Mouse (Mus musculus): ENCODE measurements around the gene Kcnn3. TPM values are rescaled to one million over a fixed set of nuclear protein-coding genes. Genes with fewer than 3 reads are reported as not detected.

Gene Kcnn3
- polyA plus RNA-seq, 1 experiment from 2014 or later = 8.2 TPM

DNA sequence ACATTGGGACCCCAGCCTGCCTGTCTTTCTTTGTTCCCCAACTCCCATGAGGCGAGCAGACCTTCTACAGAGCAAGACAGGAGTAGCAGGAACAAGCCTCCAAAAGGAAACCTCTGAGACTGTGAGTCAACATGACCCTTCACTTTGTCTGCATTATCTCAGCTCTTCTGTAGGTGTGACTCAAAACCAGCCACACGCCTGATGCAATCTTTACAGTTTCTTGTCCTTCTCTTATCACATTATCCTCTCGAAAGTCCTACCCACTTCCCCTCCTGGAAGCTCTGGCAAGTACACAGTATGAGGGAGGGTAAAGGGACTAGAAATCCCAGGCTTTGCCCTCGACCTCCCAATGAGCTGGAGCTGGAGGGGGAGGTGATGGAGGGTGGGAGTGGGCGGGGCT is 166.1 kb downstream of the Kcnn3 start:
- Histone ChIP-seq H3K4me3 (replicated peaks; ENCODE audit: low read length) (no peak overlapping the region), H3K9ac (replicated peaks; ENCODE audit: low read depth, low read length) (no peak overlapping the region), H3K4me1 (replicated peaks; ENCODE audit: control insufficient read depth, insufficient read depth, low read length) (no peaks in the 10 kb centered on the region), H3K36me3 (ENCODE audit: control insufficient read depth, insufficient read depth) (no peaks in the 10 kb centered on the region), H3K9me3 (ENCODE audit: control insufficient read depth, low read length) (no peaks in the 10 kb centered on the region), H3K4me2 (ENCODE audit: low read length) (no peak overlapping the region), H3K27ac (ENCODE audit: low read length) (no peak overlapping the region), H3K27me3 (replicated peaks; ENCODE audit: control insufficient read depth, insufficient read depth, low read length) (no peaks in the 10 kb centered on the region)
- 50% methylated on average over 5 of the region's 5 CpGs for WGBS
- no peak for ATAC-seq

DNA sequence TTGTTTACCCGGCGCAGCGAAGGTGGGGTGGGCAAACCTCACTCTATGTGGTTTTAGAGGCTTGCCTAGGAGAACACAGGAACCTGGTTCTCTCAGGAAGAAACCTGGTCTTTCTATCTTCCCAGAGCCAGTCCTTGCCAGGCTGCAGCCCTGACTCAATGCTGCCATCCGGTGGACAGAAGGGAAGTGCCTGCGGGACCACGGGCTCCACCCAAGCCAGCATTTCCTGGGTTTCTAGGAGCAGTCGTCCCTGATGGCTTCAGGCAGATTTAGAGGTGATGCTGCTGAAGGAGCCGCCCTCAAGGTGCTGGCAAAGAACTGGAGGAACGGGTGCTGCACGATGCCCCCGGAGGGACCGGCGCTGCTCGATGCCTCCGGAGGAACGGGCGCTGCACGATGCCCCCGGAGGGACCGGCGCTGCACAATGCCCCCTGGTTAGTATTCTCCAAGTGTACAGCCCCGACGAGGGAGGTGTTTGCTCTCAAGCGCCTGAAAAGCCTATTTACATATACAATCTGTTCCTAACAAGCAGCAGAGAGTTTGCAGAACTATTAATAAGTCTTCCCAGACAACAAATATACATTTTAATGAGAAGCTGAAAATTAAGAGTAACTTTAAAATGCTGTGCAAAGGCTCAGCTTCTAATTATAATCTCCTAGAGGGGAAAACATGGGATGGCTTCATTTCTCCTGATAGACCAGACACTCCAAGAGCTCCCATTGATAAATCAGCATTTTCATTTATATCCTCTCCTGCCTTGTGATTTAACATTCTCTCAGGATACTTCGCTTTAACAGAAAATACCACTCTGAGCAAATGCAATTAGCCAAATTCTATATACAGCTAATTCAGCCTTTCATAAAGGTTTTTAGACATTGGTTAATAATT is 169.0 kb downstream of the Kcnn3 start:
- ATAC-seq = peak; percentile 97
- Histone ChIP-seq H3K9ac (replicated peaks; ENCODE audit: low read depth, low read length) (peak overlapping the region; percentile 90), H3K27ac (ENCODE audit: low read length) (peak overlapping the region; percentile 95), H3K4me1 (replicated peaks; ENCODE audit: control insufficient read depth, insufficient read depth, low read length) (no peaks in the 10 kb centered on the region), H3K4me3 (replicated peaks; ENCODE audit: low read length) (peak overlapping the region; percentile 59), H3K27me3 (replicated peaks; ENCODE audit: control insufficient read depth, insufficient read depth, low read length) (no peaks in the 10 kb centered on the region), H3K4me2 (ENCODE audit: low read length) (peak overlapping the region; percentile 68), H3K36me3 (ENCODE audit: control insufficient read depth, insufficient read depth) (no peaks in the 10 kb centered on the region), H3K9me3 (ENCODE audit: control insufficient read depth, low read length) (no peaks in the 10 kb centered on the region)
- WGBS = 2% methylated on average over 25 of the region's 25 CpGs

DNA sequence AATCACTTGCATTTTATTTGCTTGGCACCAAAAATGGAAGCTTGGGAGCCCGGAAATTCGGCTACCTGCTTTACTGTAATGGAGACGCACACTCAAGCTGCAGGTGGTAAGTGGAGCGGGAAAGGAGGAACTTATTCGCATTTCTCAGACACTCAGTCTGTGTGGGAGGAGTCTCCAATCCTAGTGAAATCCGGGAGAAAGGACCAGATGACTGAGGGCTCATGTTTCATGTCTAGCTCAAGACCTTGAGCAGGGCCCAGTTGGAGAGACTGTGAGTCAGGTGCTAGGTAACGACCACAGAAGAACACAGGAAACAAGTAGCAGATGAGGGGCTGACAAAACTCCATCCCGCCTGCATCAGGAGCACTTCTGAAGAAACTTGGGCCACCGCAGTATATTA is 171.8 kb downstream of the Kcnn3 start:
- H3K27me3 ChIP-seq (replicated peaks; ENCODE audit: control insufficient read depth, insufficient read depth, low read length) = no peaks in the 10 kb centered on the region
- no peaks in the 10 kb centered on the region for H3K36me3 ChIP-seq (ENCODE audit: control insufficient read depth, insufficient read depth)
- H3K4me2 ChIP-seq (ENCODE audit: low read length) = no peak overlapping the region
- no peaks in the 10 kb centered on the region for H3K9me3 ChIP-seq (ENCODE audit: control insufficient read depth, low read length)
- 81% methylated on average over 9 of the region's 9 CpGs for WGBS
- H3K4me3 ChIP-seq (replicated peaks; ENCODE audit: low read length) = no peak overlapping the region
- no peak overlapping the region for H3K27ac ChIP-seq (ENCODE audit: low read length)
- H3K9ac ChIP-seq (replicated peaks; ENCODE audit: low read depth, low read length) = no peak overlapping the region
- no peak for ATAC-seq
- no peaks in the 10 kb centered on the region for H3K4me1 ChIP-seq (replicated peaks; ENCODE audit: control insufficient read depth, insufficient read depth, low read length)

DNA sequence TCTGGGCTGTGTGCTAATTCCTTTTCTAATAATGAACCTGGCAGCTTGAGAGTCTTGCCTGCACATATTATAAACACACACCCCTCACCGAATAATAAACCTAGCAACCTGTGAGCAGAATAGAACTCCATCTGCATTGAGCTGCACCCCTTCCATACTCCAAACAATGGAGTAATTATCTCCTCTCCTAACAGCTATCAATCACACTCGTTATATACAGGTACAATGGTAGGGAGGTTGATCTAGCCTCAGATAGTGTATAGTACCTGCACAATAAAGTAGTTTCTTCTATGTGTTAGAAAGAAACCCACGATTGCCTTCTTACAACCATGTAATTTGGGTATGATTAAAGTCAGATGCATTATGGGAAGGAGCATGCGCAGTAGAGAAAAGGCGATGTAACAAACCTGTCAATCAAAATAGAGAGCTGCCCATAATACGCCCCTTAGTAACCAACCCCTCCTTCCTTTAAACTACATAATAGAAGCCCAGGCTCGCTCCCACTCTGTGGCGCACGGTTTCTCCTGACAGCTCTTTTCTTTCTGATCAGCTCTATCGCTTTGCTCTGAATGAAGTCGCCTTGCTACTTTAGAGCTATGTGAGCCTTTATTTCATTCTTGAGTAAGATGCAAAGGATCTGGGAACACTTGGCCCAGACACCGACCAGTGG is 176.3 kb downstream of the Kcnn3 start:
- Histone ChIP-seq H3K4me3 (replicated peaks; ENCODE audit: low read length) (no peak overlapping the region), H3K9me3 (ENCODE audit: control insufficient read depth, low read length) (no peaks in the 10 kb centered on the region), H3K9ac (replicated peaks; ENCODE audit: low read depth, low read length) (no peak overlapping the region), H3K27ac (ENCODE audit: low read length) (peak overlapping the region; percentile 29), H3K27me3 (replicated peaks; ENCODE audit: control insufficient read depth, insufficient read depth, low read length) (no peaks in the 10 kb centered on the region), H3K4me2 (ENCODE audit: low read length) (no peak overlapping the region), H3K36me3 (ENCODE audit: control insufficient read depth, insufficient read depth) (no peaks in the 10 kb centered on the region), H3K4me1 (replicated peaks; ENCODE audit: control insufficient read depth, insufficient read depth, low read length) (no peaks in the 10 kb centered on the region)
- peak; percentile 96 for ATAC-seq
- 22% methylated on average over 12 of the region's 12 CpGs for WGBS

DNA sequence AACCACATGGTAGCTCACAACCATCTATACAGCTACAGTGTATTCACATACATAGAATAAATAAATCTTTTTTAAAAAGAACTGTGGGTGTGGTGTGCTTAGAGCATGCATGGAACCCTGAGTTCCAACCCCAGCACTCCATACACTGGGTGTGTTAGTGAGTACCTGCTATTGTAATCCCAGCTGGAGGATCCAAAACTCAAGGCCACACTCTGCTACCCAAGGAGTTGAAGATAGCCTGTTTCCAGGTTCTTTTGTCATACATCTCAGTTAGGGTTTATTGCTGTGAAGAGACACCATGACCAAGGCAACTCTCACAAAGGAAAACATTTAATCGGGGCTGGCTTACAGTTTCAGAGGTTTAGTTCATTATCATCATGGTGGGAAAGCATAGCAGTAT is 179.0 kb downstream of the Kcnn3 start:
- Histone ChIP-seq H3K4me1 (replicated peaks; ENCODE audit: control insufficient read depth, insufficient read depth, low read length) (no peaks in the 10 kb centered on the region), H3K4me3 (replicated peaks; ENCODE audit: low read length) (no peak overlapping the region), H3K27ac (ENCODE audit: low read length) (no peak overlapping the region), H3K27me3 (replicated peaks; ENCODE audit: control insufficient read depth, insufficient read depth, low read length) (no peaks in the 10 kb centered on the region), H3K4me2 (ENCODE audit: low read length) (no peak overlapping the region), H3K9ac (replicated peaks; ENCODE audit: low read depth, low read length) (no peak overlapping the region), H3K36me3 (ENCODE audit: control insufficient read depth, insufficient read depth) (no peaks in the 10 kb centered on the region), H3K9me3 (ENCODE audit: control insufficient read depth, low read length) (no peaks in the 10 kb centered on the region)
- ATAC-seq = no peak
- 94% methylated on average over 1 of the region's 1 CpGs for WGBS

DNA sequence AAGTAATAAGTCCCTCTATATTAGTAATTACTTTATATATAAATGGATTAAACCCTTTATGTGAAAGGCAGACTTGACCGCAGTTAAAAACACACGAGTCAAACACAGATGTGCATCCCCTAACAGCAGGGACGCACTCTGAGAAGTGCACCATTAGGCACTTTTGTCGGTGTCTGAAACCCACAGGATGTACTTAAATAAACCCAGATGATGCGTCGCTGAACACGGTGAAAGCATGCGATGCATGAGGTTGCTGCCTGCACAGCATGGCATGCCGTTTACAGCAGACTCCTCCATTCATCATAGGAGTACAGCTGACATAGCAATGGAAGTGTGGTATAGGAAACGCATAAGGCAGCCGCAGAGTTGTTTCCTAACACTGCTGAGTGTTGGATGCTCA is 180.5 kb downstream of the Kcnn3 start:
- 64% methylated on average over 11 of the region's 11 CpGs for WGBS
- Histone ChIP-seq H3K4me3 (replicated peaks; ENCODE audit: low read length) (no peak overlapping the region), H3K9ac (replicated peaks; ENCODE audit: low read depth, low read length) (no peak overlapping the region), H3K4me1 (replicated peaks; ENCODE audit: control insufficient read depth, insufficient read depth, low read length) (no peaks in the 10 kb centered on the region), H3K27ac (ENCODE audit: low read length) (no peak overlapping the region), H3K4me2 (ENCODE audit: low read length) (no peak overlapping the region), H3K9me3 (ENCODE audit: control insufficient read depth, low read length) (no peaks in the 10 kb centered on the region), H3K27me3 (replicated peaks; ENCODE audit: control insufficient read depth, insufficient read depth, low read length) (no peaks in the 10 kb centered on the region), H3K36me3 (ENCODE audit: control insufficient read depth, insufficient read depth) (no peaks in the 10 kb centered on the region)
- no peak for ATAC-seq

DNA sequence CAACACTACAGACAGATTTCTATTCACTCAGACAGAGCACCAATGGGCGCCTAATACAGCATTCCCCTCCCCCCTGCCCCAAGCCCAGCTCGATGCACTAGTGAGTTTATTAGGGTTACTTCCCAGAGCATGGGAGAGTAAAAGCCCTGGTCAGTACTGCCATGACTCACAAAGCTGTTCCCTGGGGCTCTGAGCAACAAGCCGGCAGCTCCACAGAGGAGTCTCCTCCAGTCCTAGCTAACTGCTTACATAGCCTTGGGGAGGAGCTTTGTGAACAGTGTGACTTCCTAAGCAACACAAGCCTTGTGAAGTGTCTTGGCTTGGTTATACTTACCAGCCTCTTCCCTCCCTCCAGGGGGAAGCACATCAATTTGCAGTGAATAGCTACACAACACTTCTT is 183.6 kb downstream of the Kcnn3 start:
- Histone ChIP-seq H3K27me3 (replicated peaks; ENCODE audit: control insufficient read depth, insufficient read depth, low read length) (no peaks in the 10 kb centered on the region), H3K36me3 (ENCODE audit: control insufficient read depth, insufficient read depth) (no peaks in the 10 kb centered on the region), H3K9ac (replicated peaks; ENCODE audit: low read depth, low read length) (no peak overlapping the region), H3K4me3 (replicated peaks; ENCODE audit: low read length) (no peak overlapping the region), H3K9me3 (ENCODE audit: control insufficient read depth, low read length) (no peaks in the 10 kb centered on the region), H3K27ac (ENCODE audit: low read length) (no peak overlapping the region), H3K4me1 (replicated peaks; ENCODE audit: control insufficient read depth, insufficient read depth, low read length) (no peaks in the 10 kb centered on the region), H3K4me2 (ENCODE audit: low read length) (no peak overlapping the region)
- ATAC-seq = no peak
- WGBS = 53% methylated on average over 3 of the region's 3 CpGs

DNA sequence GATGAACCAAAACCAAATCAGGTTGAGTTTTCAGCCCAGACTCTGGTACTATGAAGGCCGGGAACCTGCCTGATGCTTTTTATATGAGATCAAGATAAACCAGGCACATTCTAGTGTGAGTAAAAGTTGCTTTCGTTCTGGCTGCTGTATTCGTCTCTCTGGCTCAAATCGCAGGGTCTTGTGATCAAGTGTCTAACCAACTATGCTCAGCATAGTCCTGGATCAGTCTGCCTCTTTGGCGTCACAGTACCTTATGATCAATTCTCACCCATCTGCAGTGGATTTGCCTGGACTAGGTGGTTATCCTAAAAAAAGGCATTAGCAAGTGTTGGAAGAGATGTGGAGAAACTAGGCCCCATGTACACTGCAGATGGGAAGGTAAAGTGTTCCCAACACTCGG is 184.1 kb downstream of the Kcnn3 start:
- no peaks in the 10 kb centered on the region for H3K4me1 ChIP-seq (replicated peaks; ENCODE audit: control insufficient read depth, insufficient read depth, low read length)
- WGBS = 77% methylated on average over 6 of the region's 6 CpGs
- H3K9me3 ChIP-seq (ENCODE audit: control insufficient read depth, low read length) = no peaks in the 10 kb centered on the region
- H3K4me2 ChIP-seq (ENCODE audit: low read length) = no peak overlapping the region
- ATAC-seq = no peak
- no peak overlapping the region for H3K9ac ChIP-seq (replicated peaks; ENCODE audit: low read depth, low read length)
- no peak overlapping the region for H3K4me3 ChIP-seq (replicated peaks; ENCODE audit: low read length)
- no peaks in the 10 kb centered on the region for H3K27me3 ChIP-seq (replicated peaks; ENCODE audit: control insufficient read depth, insufficient read depth, low read length)
- H3K27ac ChIP-seq (ENCODE audit: low read length) = no peak overlapping the region
- H3K36me3 ChIP-seq (ENCODE audit: control insufficient read depth, insufficient read depth) = no peaks in the 10 kb centered on the region

DNA sequence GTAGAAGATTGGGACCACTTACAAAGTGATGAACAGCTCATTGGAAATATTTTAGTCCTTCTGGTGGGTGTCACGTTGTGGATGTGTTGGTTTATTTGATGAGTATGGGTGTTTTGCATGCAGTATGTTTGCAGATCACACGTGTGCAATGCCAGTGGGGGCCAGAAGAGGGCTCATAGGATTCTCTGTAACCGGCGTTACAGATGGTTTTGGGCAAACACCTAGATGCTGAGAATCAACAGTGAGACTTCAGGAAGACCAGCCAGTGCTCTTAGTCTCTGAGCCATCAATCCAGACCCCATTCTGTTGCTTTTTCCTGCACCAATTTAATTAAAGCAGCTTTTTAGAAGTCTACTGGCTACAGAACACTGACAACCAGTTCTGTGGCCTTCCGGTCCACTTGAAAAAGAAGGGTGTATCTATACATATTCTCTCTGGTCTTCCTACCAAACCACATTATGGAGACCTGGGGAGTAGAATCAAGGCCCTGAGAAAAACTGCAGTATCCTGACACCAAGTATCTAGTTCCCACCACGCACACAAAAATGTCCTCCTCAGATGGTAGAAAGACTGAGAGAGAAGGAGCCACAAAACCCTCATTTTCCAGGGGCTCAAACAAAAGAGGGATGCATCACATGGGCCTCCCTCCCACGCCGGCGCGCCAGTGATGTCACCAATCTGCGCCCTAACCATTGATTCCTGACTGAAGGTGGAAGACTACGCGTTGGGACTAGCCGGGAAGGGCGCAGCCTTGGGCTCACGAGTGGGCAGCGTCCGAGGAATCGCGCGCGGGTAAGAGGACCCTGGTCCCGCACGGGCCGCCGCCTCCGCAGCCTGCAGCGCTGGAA is 194.6 kb downstream of the Kcnn3 start, which contains the start of gene Adar:
Gene Adar, plus strand, starts transcription at position 664 of the 848 bp plus-strand sequence.
- H3K4me2 ChIP-seq (ENCODE audit: low read length) = peak within 1 kb of the TSS; percentile 83
- H3K9me3 ChIP-seq (ENCODE audit: control insufficient read depth, low read length) = no peaks in the 10 kb centered on the region
- 5% methylated on average over 27 of the region's 28 CpGs for WGBS
- H3K36me3 ChIP-seq (ENCODE audit: control insufficient read depth, insufficient read depth) = no peaks in the 10 kb centered on the region
- peak within 1 kb of the TSS; percentile 94 for H3K27ac ChIP-seq (ENCODE audit: low read length)
- peak; percentile 88 for ATAC-seq
- no peaks in the 10 kb centered on the region for H3K27me3 ChIP-seq (replicated peaks; ENCODE audit: control insufficient read depth, insufficient read depth, low read length)
- peaks cover 19% of the 10 kb centered on the region for H3K4me1 ChIP-seq (replicated peaks; ENCODE audit: control insufficient read depth, insufficient read depth, low read length)
- H3K9ac ChIP-seq (replicated peaks; ENCODE audit: low read depth, low read length) = peak within 1 kb of the TSS; percentile 90
- H3K4me3 ChIP-seq (replicated peaks; ENCODE audit: low read length) = peak within 1 kb of the TSS; percentile 86
